Mouse (Mus musculus) stomach, embryonic 15.5 days (tissue): ENCODE data around the gene Arsb. TPM values are rescaled to one million over a fixed set of nuclear protein-coding genes. Genes with fewer than 3 reads are reported as not detected.

Experiments used
- ATAC-seq: fragments of 200-750 bp; cut with Nextera tagmentation; 2 replicates; pipeline ENCODE4 v1.8.0; 2017; ENCODE audit warnings: low read depth, moderate number of reproducible peaks, moderate TSS enrichment; ENCODE audit not compliant: insufficient read depth, low FRiP score
- H3K27ac ChIP-seq: fragments of 300-500 bp; sonication (generic); 2 replicates; pipeline ENCODE4 v1.5.1; 2015; ENCODE audit warnings: mild to moderate bottlenecking, inconsistent platforms
- H3K27me3 ChIP-seq: fragments of 300-500 bp; sonication (generic); replicated peaks from 2 replicates; pipeline ENCODE4 v1.6.1; 2015; ENCODE audit warnings: inconsistent platforms
- H3K36me3 ChIP-seq: fragments of 300-500 bp; sonication (generic); 2 replicates; pipeline ENCODE4 v1.6.1; 2015; ENCODE audit warnings: inconsistent platforms
- H3K4me1 ChIP-seq: fragments of 300-500 bp; sonication (generic); 2 replicates; pipeline ENCODE4 v1.6.1; 2015; ENCODE audit warnings: inconsistent platforms
- H3K4me2 ChIP-seq: fragments of 300-500 bp; sonication (generic); 2 replicates; pipeline ENCODE4 v1.6.1; 2015; ENCODE audit warnings: mild to moderate bottlenecking, inconsistent platforms
- H3K4me3 ChIP-seq: fragments of 300-500 bp; sonication (generic); replicated peaks from 2 replicates; pipeline ENCODE4 v1.5.1; 2015; ENCODE audit warnings: inconsistent platforms
- H3K9ac ChIP-seq: fragments of 300-500 bp; sonication (generic); 2 replicates; pipeline ENCODE4 v1.6.1; 2015; ENCODE audit warnings: inconsistent platforms
- H3K9me3 ChIP-seq: fragments of 300-500 bp; sonication (generic); 2 replicates; pipeline ENCODE4 v1.6.1; 2016; ENCODE audit warnings: inconsistent platforms
- WGBS: fragments of 180-500 bp; shearing (Covaris S2); methylation state at CpG from one replicate; pipeline ENCODE4 v1.1.7; 2015; 5-methylcytosine and 5-hydroxymethylcytosine counted together
- polyA plus RNA-seq: library from polyadenylated mRNA; unstranded; fragments of >200 nt; fragmentation: Nextera tagmentation; extraction: Ambion mirVana; gene quantifications from 2 replicates; pipeline ENCODE4 v1.2.1, GENCODE M21; 2015

Arsb gene
- polyA plus RNA-seq, 1 experiment from 2014 or later: 10.5 TPM

- Histone ChIP-seq H3K4me3 (no peak overlapping the region), H3K27ac (no peak overlapping the region), H3K4me2 (no peak overlapping the region), H3K9ac (no peak overlapping the region), H3K27me3 (no peaks in the 10 kb centered on the region), H3K9me3 (no peaks in the 10 kb centered on the region), H3K4me1 (no peaks in the 10 kb centered on the region), H3K36me3 (no peaks in the 10 kb centered on the region)
- ATAC-seq: no peak
- 53% methylated on average over 13 of the region's 13 CpGs for WGBS
These were observed 129.7 kb downstream of the Arsb start for GRCm38 (mm10) chr13:93900934-93901626.

GRCm38 (mm10) chr13:93902126-93902525, 130.7 kb downstream of the Arsb start:
- no peak overlapping the region for H3K4me2 ChIP-seq
- no peak overlapping the region for H3K27ac ChIP-seq
- H3K9ac ChIP-seq: no peak overlapping the region
- WGBS: 94% methylated on average over 2 of the region's 2 CpGs
- no peak overlapping the region for H3K4me3 ChIP-seq
- H3K4me1 ChIP-seq: no peaks in the 10 kb centered on the region
- no peaks in the 10 kb centered on the region for H3K36me3 ChIP-seq
- no peaks in the 10 kb centered on the region for H3K9me3 ChIP-seq
- H3K27me3 ChIP-seq: no peaks in the 10 kb centered on the region
- no peak for ATAC-seq

- Histone ChIP-seq H3K9me3 (no peaks in the 10 kb centered on the region), H3K27ac (no peak overlapping the region), H3K36me3 (no peaks in the 10 kb centered on the region), H3K27me3 (no peaks in the 10 kb centered on the region), H3K9ac (no peak overlapping the region), H3K4me3 (no peak overlapping the region), H3K4me1 (0 out of 2 replicates have a peak, but pooled peaks cover 3% of the 10 kb centered on the region), H3K4me2 (no peak overlapping the region)
- ATAC-seq: no peak
- WGBS: 88% methylated on average over 10 of the region's 10 CpGs
These were observed 135.3 kb downstream of the Arsb start for GRCm38 (mm10) chr13:93906552-93907245.

GRCm38 (mm10) chr13:93907971-93908370, 136.5 kb downstream of the Arsb start:
- no peaks in the 10 kb centered on the region for H3K36me3 ChIP-seq
- no peak for ATAC-seq
- H3K9ac ChIP-seq: no peak overlapping the region
- H3K27me3 ChIP-seq: no peaks in the 10 kb centered on the region
- no peak overlapping the region for H3K4me2 ChIP-seq
- H3K27ac ChIP-seq: no peak overlapping the region
- no peaks in the 10 kb centered on the region for H3K9me3 ChIP-seq
- H3K4me3 ChIP-seq: no peak overlapping the region
- WGBS: 91% methylated on average over 3 of the region's 3 CpGs
- H3K4me1 ChIP-seq: 0 out of 2 replicates have a peak, but pooled peaks cover 3% of the 10 kb centered on the region

- no peaks in the 10 kb centered on the region for H3K27me3 ChIP-seq
- no peak overlapping the region for H3K27ac ChIP-seq
- ATAC-seq: no peak
- no peaks in the 10 kb centered on the region for H3K9me3 ChIP-seq
- no peaks in the 10 kb centered on the region for H3K36me3 ChIP-seq
- 0 out of 2 replicates have a peak, but pooled peaks cover 3% of the 10 kb centered on the region for H3K4me1 ChIP-seq
- no peak overlapping the region for H3K4me3 ChIP-seq
- H3K4me2 ChIP-seq: no peak overlapping the region
- H3K9ac ChIP-seq: no peak overlapping the region
- WGBS: 50% methylated on average over 5 of the region's 5 CpGs
These were observed 138.4 kb downstream of the Arsb start for GRCm38 (mm10) chr13:93909847-93910246.

GRCm38 (mm10) chr13:93911037-93911436, 139.6 kb downstream of the Arsb start:
- H3K9ac ChIP-seq: no peak overlapping the region
- no peaks in the 10 kb centered on the region for H3K9me3 ChIP-seq
- H3K4me1 ChIP-seq: 0 out of 2 replicates have a peak, but pooled peaks cover 3% of the 10 kb centered on the region
- no peak overlapping the region for H3K27ac ChIP-seq
- no peak overlapping the region for H3K4me3 ChIP-seq
- H3K4me2 ChIP-seq: no peak overlapping the region
- no peaks in the 10 kb centered on the region for H3K27me3 ChIP-seq
- WGBS: 50% methylated on average over 7 of the region's 7 CpGs
- ATAC-seq: no peak
- H3K36me3 ChIP-seq: no peaks in the 10 kb centered on the region

GRCm38 (mm10) chr13:93912326-93912915, 141.0 kb downstream of the Arsb start:
- Histone ChIP-seq H3K4me2 (no peak overlapping the region), H3K36me3 (no peaks in the 10 kb centered on the region), H3K27ac (no peak overlapping the region), H3K9me3 (no peaks in the 10 kb centered on the region), H3K27me3 (no peaks in the 10 kb centered on the region), H3K4me1 (0 out of 2 replicates have a peak, but pooled peaks cover 3% of the 10 kb centered on the region), H3K4me3 (no peak overlapping the region), H3K9ac (no peak overlapping the region)
- ATAC-seq: no peak
- WGBS: 79% methylated on average over 5 of the region's 5 CpGs

GRCm38 (mm10) chr13:93914206-93914605, 142.8 kb downstream of the Arsb start:
- H3K4me2 ChIP-seq: no peak overlapping the region
- H3K4me3 ChIP-seq: no peak overlapping the region
- no peaks in the 10 kb centered on the region for H3K27me3 ChIP-seq
- H3K9me3 ChIP-seq: no peaks in the 10 kb centered on the region
- H3K27ac ChIP-seq: no peak overlapping the region
- H3K36me3 ChIP-seq: no peaks in the 10 kb centered on the region
- WGBS: 85% methylated on average over 3 of the region's 3 CpGs
- H3K4me1 ChIP-seq: 0 out of 2 replicates have a peak, but pooled peaks cover 3% of the 10 kb centered on the region
- no peak for ATAC-seq
- no peak overlapping the region for H3K9ac ChIP-seq

- Histone ChIP-seq H3K27me3 (no peaks in the 10 kb centered on the region), H3K27ac (no peak overlapping the region), H3K4me3 (no peak overlapping the region), H3K36me3 (no peaks in the 10 kb centered on the region), H3K9ac (no peak overlapping the region), H3K9me3 (no peaks in the 10 kb centered on the region), H3K4me1 (peaks cover 8% of the 10 kb centered on the region; the same call in 1 of the 2 replicates), H3K4me2 (no peak overlapping the region)
- no peak for ATAC-seq
- 53% methylated on average over 16 of the region's 16 CpGs for WGBS
These were observed 144.5 kb downstream of the Arsb start for GRCm38 (mm10) chr13:93915641-93916570.

- H3K4me2 ChIP-seq: no peak overlapping the region
- ATAC-seq: no peak
- no peaks in the 10 kb centered on the region for H3K27me3 ChIP-seq
- H3K9me3 ChIP-seq: no peaks in the 10 kb centered on the region
- H3K4me3 ChIP-seq: no peak overlapping the region
- WGBS: 32% methylated on average over 3 of the region's 3 CpGs
- no peaks in the 10 kb centered on the region for H3K36me3 ChIP-seq
- no peak overlapping the region for H3K9ac ChIP-seq
- H3K4me1 ChIP-seq: peaks cover 23% of the 10 kb centered on the region
- H3K27ac ChIP-seq: peak overlapping the region; percentile 77
These were observed 148.1 kb downstream of the Arsb start for GRCm38 (mm10) chr13:93919536-93919935.

- H3K4me3 ChIP-seq: no peak overlapping the region
- H3K27me3 ChIP-seq: no peaks in the 10 kb centered on the region
- peaks cover 23% of the 10 kb centered on the region for H3K4me1 ChIP-seq
- peak overlapping the region; percentile 77 for H3K27ac ChIP-seq
- 58% methylated on average over 8 of the region's 8 CpGs for WGBS
- H3K36me3 ChIP-seq: no peaks in the 10 kb centered on the region
- H3K4me2 ChIP-seq: no peak overlapping the region
- no peak overlapping the region for H3K9ac ChIP-seq
- no peaks in the 10 kb centered on the region for H3K9me3 ChIP-seq
- ATAC-seq: peak; percentile 47; the same call in 1 of the 2 replicates
These were observed 148.8 kb downstream of the Arsb start for GRCm38 (mm10) chr13:93920080-93920785.
